Mouse (Mus musculus): ENCODE measurements around the gene Tpp1. TPM values are rescaled to one million over a fixed set of nuclear protein-coding genes. Genes with fewer than 3 reads are reported as not detected.

The Tpp1 gene
- total RNA-seq, 2 experiments from 2014 or later = 16.0 to 24.7 TPM

DNA sequence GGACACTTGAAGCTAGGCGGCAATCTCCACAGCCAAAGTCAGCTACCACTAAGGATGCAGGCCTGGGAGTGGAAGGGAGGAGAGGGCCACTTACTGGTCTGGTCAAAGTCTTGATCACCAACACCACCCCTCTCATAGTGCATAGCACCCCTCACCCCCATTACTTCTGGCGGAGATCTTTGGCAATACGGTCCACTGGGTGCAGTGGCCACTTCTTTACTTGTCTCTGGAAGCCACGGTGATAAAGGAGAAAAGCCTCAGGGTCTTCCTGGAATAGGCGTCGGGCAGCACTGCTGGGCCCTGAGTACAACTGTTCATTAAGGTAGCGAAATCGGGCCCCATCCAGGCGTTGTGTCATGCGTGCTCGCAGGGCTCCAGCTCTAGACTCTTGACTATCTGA, 18.2 kb downstream of the Tpp1 start:
- no peak for DNase-seq
- intact Hi-C loops (cut with DNase I) = loop anchor here (10.0 kb wide), 1 partner anchor 179 kb away; the partner anchor contains the start of gene Smpd1

DNA sequence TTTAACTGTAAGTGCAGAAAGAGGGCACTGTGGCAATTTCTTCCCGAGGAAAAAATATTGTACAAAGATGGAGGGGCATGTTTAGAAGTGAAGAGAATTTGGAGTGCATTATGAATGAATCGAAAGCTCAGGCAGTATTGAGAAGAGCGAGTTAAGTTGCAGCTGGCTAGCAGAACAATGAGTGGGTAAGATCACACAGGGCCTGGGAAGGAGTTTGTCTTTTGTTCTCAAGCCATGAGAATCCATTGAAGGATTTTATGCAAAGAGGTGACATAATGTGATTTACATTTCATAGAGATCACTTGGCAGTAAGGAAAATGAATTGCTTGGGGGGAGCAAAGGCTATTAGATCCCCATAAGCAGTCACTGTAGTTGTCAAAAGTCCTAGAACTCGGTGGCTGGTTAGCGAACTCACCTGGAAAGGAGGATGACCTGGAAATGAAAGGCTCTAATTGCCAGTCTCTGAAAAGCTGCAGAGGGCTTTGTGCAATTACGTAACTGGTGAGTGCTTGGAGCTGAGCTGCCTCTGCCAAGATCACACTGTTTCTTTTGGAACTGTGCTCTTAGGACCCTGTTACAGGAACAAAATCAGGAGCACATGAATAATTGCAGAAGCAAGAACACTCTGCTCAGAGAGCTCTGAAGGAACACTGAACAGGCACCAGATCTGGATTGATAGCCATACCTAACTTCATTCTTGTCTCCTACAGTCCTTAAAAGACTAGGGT, 23.2 kb downstream of the Tpp1 start:
- no peak for DNase-seq
- intact Hi-C loops (cut with DNase I) = no loop called here

DNA sequence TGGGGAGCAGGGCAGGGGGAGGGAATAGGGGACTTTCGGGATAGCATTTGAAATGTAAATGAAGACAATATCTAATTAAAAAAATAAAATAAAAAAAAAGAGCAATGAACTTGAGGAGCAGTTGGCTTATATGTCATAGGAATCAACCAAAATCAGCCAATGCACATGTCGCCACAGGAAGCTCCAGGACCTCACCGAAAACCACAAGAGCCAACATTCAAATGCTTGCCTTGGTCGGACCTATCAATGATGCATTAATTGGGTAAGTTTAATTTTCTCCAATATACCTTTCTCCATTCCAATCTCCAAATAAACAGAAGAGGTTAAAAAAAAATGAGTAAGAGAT, 25.1 kb downstream of the Tpp1 start:
- DNase-seq = no peak
- intact Hi-C loops (cut with DNase I) = loop anchor here (2.0 kb wide), 1 partner anchor 92 kb away; no protein-coding TSS in a partner anchor

DNA sequence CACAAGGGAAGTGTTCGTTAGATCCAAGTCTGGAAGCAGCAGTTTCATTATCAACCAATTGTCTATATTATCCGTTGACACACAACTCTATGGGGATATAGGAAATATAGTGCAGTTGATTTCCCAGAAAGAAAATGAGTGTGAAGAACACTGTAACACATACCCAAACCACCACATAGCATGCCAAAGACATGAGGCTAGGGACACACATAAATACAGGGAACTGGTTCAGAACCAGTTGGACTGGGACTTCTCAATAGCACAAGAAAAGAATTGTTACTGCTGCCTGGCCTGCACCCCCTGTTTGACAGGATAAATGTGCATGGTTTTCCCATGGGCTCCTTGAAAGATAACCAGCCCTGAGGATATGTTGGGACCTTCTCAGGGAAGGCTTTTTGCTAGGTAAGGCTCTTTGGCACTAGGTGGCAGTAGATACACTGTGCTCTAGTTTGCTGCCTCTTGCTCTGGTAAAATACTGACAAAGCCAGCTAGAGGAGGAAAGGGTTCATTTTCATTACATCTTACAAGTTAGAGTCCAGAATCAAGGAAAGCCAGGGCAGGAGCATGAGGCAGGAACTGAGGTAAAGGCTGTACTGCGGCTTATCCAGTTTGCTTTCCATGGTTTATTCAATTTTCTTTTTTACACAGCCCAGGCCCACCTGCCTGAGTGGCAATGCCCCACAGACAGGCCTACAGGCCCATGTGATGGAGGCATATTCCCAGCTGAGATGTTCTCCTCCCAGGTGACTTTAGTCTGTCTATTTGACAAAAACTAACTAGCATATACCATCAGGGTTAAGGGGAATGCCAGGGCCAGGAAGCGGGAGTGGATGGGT, 25.7 kb downstream of the Tpp1 start:
- intact Hi-C loops (cut with DNase I) = loop anchor here (2.0 kb wide), 1 partner anchor 92 kb away; no protein-coding TSS in a partner anchor
- DNase-seq = peak; percentile 16

DNA sequence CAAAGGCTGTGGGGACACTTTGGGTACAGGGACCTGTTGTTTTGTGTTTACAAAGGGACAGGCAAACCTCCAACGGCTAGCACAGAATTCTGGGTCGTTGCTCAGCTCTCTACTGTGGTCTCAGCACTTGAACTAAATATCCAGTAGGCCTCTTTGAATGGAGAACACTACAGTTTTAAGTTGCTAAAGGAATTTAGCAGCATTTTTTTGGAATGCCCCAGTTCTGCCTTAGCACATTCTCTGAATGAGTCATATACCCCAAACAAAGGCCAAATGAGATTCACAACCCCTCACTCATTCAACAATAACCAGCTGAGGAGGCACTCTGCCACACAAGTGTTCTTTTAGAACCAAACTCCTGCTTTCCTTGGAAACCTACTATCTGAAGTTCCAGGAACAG, 30.1 kb downstream of the Tpp1 start:
- intact Hi-C loops (cut with DNase I) = no loop called here
- no peak for DNase-seq

DNA sequence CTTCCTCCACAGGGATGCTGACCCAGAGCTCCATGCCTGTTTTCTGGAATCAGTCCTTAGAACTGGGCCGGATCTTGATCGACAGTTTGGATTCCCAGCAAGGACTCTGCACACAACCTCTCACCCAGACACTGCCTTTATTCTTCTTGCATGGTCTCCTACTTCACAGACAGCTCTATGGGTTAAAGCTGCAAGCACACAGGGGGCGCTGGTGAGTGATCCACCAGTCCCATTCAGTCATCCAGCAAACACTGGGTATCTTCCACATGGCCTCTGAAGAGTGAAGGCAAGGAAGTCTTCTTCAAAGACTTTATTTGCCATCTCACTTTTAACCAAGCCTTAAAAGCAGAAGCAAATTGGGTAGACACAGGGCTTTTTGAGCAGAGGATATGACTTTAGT, 36.7 kb downstream of the Tpp1 start:
- DNase-seq = no peak
- intact Hi-C loops (cut with DNase I) = no loop called here

DNA sequence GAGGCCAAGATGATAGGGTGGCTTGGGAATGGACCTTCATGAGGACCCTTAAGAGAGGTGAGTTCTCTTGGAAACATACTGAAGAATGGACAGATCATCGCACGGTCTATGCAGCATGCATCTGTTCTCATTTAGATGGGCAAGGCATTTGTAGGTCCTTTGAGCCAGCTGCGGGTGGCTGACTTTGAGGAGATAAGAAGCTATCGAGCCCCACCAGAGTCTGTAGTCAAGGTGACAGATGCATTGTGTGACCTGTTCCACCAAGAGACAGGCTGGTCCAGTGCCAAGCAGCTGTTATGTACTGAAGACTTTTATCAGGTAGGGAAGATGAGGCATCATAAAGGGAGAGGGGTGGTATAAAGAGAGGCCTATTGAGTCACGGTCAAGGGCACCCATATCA, 43.3 kb downstream of the Tpp1 start:
- intact Hi-C loops (cut with DNase I) = no loop called here
- DNase-seq = no peak

DNA sequence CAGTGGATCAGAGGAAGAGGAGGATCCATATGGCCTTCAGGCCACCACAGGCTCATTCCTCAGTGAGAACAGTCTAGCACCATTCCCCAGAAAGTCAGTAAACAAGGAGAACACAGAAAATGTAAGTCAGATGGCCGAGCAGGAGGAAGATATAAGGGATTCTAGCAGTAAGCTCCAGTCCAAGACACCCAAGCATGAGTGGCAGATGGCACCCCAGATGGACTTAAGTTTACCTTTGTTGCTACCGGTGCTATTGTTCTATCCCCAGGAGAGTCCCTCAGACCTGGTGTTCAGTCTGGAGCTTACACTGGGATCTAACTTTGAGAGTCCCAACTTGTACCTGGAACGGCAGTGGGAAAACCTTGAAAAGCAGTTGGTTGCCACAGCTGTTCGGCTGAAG, 48.2 kb downstream of the Tpp1 start:
- DNase-seq = no peak
- intact Hi-C loops (cut with DNase I) = no loop called here

DNA sequence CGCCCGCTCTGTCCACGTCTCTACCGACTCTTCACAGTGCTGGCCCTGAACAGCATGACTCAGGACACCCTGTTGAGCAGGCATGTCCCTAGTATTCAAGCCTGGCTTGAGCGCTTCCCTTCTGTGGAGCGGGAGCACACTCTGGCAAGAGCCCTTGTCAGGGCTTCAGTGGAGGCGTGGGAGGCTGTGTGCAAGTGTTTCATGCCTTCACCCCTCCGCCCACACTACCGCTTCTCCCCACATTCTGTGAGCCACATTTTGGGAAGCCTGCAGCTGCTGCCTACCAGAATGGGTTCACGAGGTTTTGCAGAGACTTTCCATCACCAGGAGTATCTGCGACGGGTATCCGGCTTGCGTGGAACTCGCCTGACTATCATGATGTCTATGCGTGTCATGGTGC, 48.9 kb downstream of the Tpp1 start:
- intact Hi-C loops (cut with DNase I) = no loop called here
- no peak for DNase-seq

Other genes with a start within 250 kb of the Tpp1 start
- gene Smpd1, start 197.9 kb downstream of the Tpp1 start, total RNA-seq (2021) = 10 to 100 TPM; 59.3 to 65.7 TPM
- gene Apbb1, start 170.6 kb downstream of the Tpp1 start, total RNA-seq (2021) = 100 to 1,000 TPM; 327 to 331 TPM
- under 1 TPM in 1 of 2 experiments, not detected in 1; 0.26 TPM for gene Hpx, start 152.1 kb downstream of the Tpp1 start, total RNA-seq (2021)
- gene Trim3, start 118.7 kb downstream of the Tpp1 start, total RNA-seq (2021) = 100 to 1,000 TPM; 167 to 168 TPM
- gene Timm10b, start 112.2 kb downstream of the Tpp1 start, total RNA-seq (2021) = 10 to 100 TPM; 63.7 to 70.1 TPM
- gene Arfip2, start 111.8 kb downstream of the Tpp1 start, total RNA-seq (2021) = 10 to 100 TPM; 77.0 to 77.8 TPM
- 1 to 10 TPM; 8.9 to 9.1 TPM for gene Gm45799, start 111.7 kb downstream of the Tpp1 start, total RNA-seq (2021)
- gene Dnhd1, start 101.4 kb downstream of the Tpp1 start, total RNA-seq (2021) = 1 to 10 TPM; 4.1 to 4.8 TPM
- 100 to 1,000 TPM; 113 to 114 TPM for gene Ilk, start 15.6 kb downstream of the Tpp1 start, total RNA-seq (2021)
- gene Rrp8, start 14.8 kb downstream of the Tpp1 start, total RNA-seq (2021) = 10 to 100 TPM; 11.3 to 13.9 TPM
- 100 to 1,000 TPM; 109 to 110 TPM for gene Taf10, start 7.9 kb downstream of the Tpp1 start, total RNA-seq (2021)
- 10 to 100 TPM; 84.6 to 90.6 TPM for gene Dchs1, start 35.4 kb upstream of the Tpp1 start, total RNA-seq (2021)
- gene Mrpl17, start 58.9 kb upstream of the Tpp1 start, total RNA-seq (2021) = 10 to 100 TPM; 76.5 to 87.4 TPM
- under 1 TPM in 1 of 2 experiments, not detected in 1; 0.10 TPM for gene Gm4070, start 201.7 kb upstream of the Tpp1 start, total RNA-seq (2021)